9 mouse cellular contexts compared by ENCODE assay signal in genomic region chr2:38349447-38350350, GRCm38 (mm10). TPM values are rescaled to one million over a fixed set of nuclear protein-coding genes. Genes with fewer than 3 reads are reported as not detected.
DNase-seq lines count a peak whose midpoint lies in the region; ATAC-seq and TF ChIP-seq lines count a peak whose summit lies in the region.
"Had no signal": no experiment of that assay in that cellular context is flagged by ENCODE, and none has a peak within 500 bp of the region (broad histone marks: within the 10 kb centered on the region; RNA-seq: fewer than 3 reads in every experiment).

No protein-coding gene starts in this region.

- peak overlapping the region; percentile 62; the same call in 1 of the 2 replicates for H3K9ac ChIP-seq in limb, embryonic 13.5 days
- no peak overlapping the region for H3K9ac ChIP-seq in stomach, postnatal 0 days (ENCODE audit: low read length)

- peaks cover 64% of the 10 kb centered on the region for H3K4me1 ChIP-seq in limb, embryonic 13.5 days
- H3K4me1 ChIP-seq in stomach, postnatal 0 days (replicated peaks; ENCODE audit: control insufficient read depth, insufficient read depth), result peaks cover 5% of the 10 kb centered on the region; the same call in 1 of the 2 replicates

- peaks cover 91% of the 10 kb centered on the region for H3K27me3 ChIP-seq in limb, embryonic 13.5 days
- H3K27me3 ChIP-seq in stomach, postnatal 0 days (ENCODE audit: control insufficient read depth, insufficient read depth, low read length), result peaks cover 53% of the 10 kb centered on the region

- H3K9me3 ChIP-seq in limb, embryonic 13.5 days, result no peaks in the 10 kb centered on the region
- no peaks in the 10 kb centered on the region for H3K9me3 ChIP-seq in stomach, postnatal 0 days (ENCODE audit: control insufficient read depth, low read length)

- H3K27ac ChIP-seq in limb, embryonic 13.5 days, result no peak overlapping the region
- no peak overlapping the region for H3K27ac ChIP-seq in stomach, postnatal 0 days (replicated peaks)

- peak overlapping the region; percentile 70 for H3K4me3 ChIP-seq in limb, embryonic 13.5 days
- H3K4me3 ChIP-seq in stomach, postnatal 0 days (ENCODE audit: low read depth, low read length), result peak overlapping the region; percentile 41

- no peak for ATAC-seq in limb, embryonic 13.5 days (ENCODE audit: low FRiP score, low read depth)
- ATAC-seq in stomach, postnatal 0 days (ENCODE audit: low FRiP score, low TSS enrichment), result no peak

- H3K36me3 ChIP-seq in limb, embryonic 13.5 days, result no peaks in the 10 kb centered on the region
- no peaks in the 10 kb centered on the region for H3K36me3 ChIP-seq in stomach, postnatal 0 days (ENCODE audit: control insufficient read depth, insufficient read depth, low read length)

- no peak for TF ChIP-seq CTCF in stomach, postnatal 0 days (IDR thresholded peaks at IDR 0.05; ENCODE audit: low read depth)

- WGBS in limb, embryonic 13.5 days, result 20% methylated on average over 12 of the region's 12 CpGs
- WGBS in stomach, postnatal 0 days, result 7% methylated on average over 12 of the region's 12 CpGs

- H3K4me2 ChIP-seq in limb, embryonic 13.5 days (replicated peaks), result peak overlapping the region; percentile 82
- no peak overlapping the region for H3K4me2 ChIP-seq in stomach, postnatal 0 days (replicated peaks; ENCODE audit: low read depth)

- peak; percentile 19 for DNase-seq in embryo, embryonic 11 days
- DNase-seq in embryo, embryonic 9.5 days (ENCODE audit: extremely low spot score), result no peak
- peak; percentile 3 to 24 for DNase-seq in right cerebral cortex, adult 2 months (ENCODE audit: low spot score in 2 of 2)
- DNase-seq in right cerebral cortex, adult 18-20 months, result no peak
- no peak for DNase-seq in stomach, postnatal 0 days (ENCODE audit: low spot score)
- no peak for DNase-seq in spleen, postnatal 36 days (ENCODE audit: low spot score in 2 of 2)
- DNase-seq in ovary, postnatal 14 days (ENCODE audit: low spot score), result no peak
- DNase-seq: kidney, adult 9 months had no signal

- no peak for TF ChIP-seq EP300 in stomach, postnatal 0 days (optimal IDR thresholded peaks at IDR 0.05)

RNA-seq across cellular contexts. Expression of gene Lhx2, which starts 10.6 kb away (rescaled TPM):
- 15.4 and 17.4 TPM in 2 replicates for polyA plus RNA-seq in limb, embryonic 13.5 days (2015; fragmentation: Nextera tagmentation; extraction: Ambion mirVana)
- not detected in 2 replicates for polyA plus RNA-seq in stomach, postnatal 0 days (2015; fragmentation: Nextera tagmentation; extraction: Ambion mirVana)

Comparison
In these comparisons a context has a peak if more than half of its experiments do, and no peak if none do; other contexts are left out.
1. DNase-seq: peak in embryo, embryonic 11 days (single experiment) and right cerebral cortex, adult 2 months (2 of 2); none in embryo, embryonic 9.5 days (single experiment), right cerebral cortex, adult 18-20 months (single experiment), stomach, postnatal 0 days (single experiment), spleen, postnatal 36 days (0 of 2) and ovary, postnatal 14 days (single experiment).
2. RNA of gene Lhx2, which starts 10.6 kb away (polyA plus RNA-seq): 15.4 to 17.4 TPM in limb, embryonic 13.5 days; not detected in stomach, postnatal 0 days; every median in the first group is over 10 times any median in the second.